Mouse (Mus musculus) embryonic facial prominence, embryonic 10.5 days (tissue): Measurements from ENCODE around the gene Abcg4. TPM values are rescaled to one million over a fixed set of nuclear protein-coding genes. Genes with fewer than 3 reads are reported as not detected.

Source experiments
- DNase-seq: peaks from one replicate; pipeline ENCODE4 v3.0.0-alpha.2; 2017; ENCODE audit warnings: low spot score
- H3K27ac ChIP-seq: fragments of 300-500 bp; sonication (generic); replicated peaks from 2 replicates; pipeline ENCODE4 v1.5.1; 2016; ENCODE audit warnings: mild to moderate bottlenecking
- H3K27me3 ChIP-seq: fragments of 300-500 bp; sonication (generic); replicated peaks from 2 replicates; pipeline ENCODE4 v1.6.1; 2016; ENCODE audit warnings: low read depth, mild to moderate bottlenecking; ENCODE audit not compliant: poor library complexity, severe bottlenecking
- H3K36me3 ChIP-seq: fragments of 300-500 bp; sonication (generic); replicated peaks from 2 replicates; pipeline ENCODE4 v1.6.1; 2016; ENCODE audit warnings: mild to moderate bottlenecking, moderate library complexity
- H3K4me1 ChIP-seq: fragments of 300-500 bp; sonication (generic); 2 replicates; pipeline ENCODE4 v1.6.1; 2016
- H3K4me3 ChIP-seq: fragments of 300-500 bp; sonication (generic); 2 replicates; pipeline ENCODE4 v1.5.1; 2016; ENCODE audit warnings: mild to moderate bottlenecking, moderate library complexity
- H3K9me3 ChIP-seq: fragments of 300-500 bp; sonication (generic); 2 replicates; pipeline ENCODE4 v1.6.1; 2016; ENCODE audit warnings: mild to moderate bottlenecking
- WGBS: fragments of 180-500 bp; shearing (Covaris S2); methylation state at CpG from one replicate; pipeline ENCODE4 v1.1.7; 2016; 5-methylcytosine and 5-hydroxymethylcytosine counted together
- polyA plus RNA-seq: library from polyadenylated mRNA; unstranded; fragments of >200 nt; fragmentation: Nextera tagmentation; extraction: Ambion mirVana; gene quantifications from 2 replicates; pipeline ENCODE4 v1.2.1, GENCODE M21; 2016

Abcg4 gene
- polyA plus RNA-seq, 1 experiment from 2014 or later, result 2.6 TPM

- H3K27ac ChIP-seq, result no peak overlapping the region
- DNase-seq, result no peak
- H3K4me1 ChIP-seq, result no peaks in the 10 kb centered on the region
- H3K27me3 ChIP-seq, result peaks cover 3% of the 10 kb centered on the region; the same call in 1 of the 2 replicates
- H3K36me3 ChIP-seq, result no peaks in the 10 kb centered on the region
- 86% methylated on average over 14 of the region's 14 CpGs for WGBS
- H3K9me3 ChIP-seq, result no peaks in the 10 kb centered on the region
- no peak overlapping the region for H3K4me3 ChIP-seq
Measured at GRCm38 (mm10) chr9:44261388-44261787, 27.0 kb downstream of the Abcg4 start.

- no peak for DNase-seq
- Histone ChIP-seq H3K36me3 (no peaks in the 10 kb centered on the region), H3K4me3 (no peak overlapping the region), H3K9me3 (no peaks in the 10 kb centered on the region), H3K4me1 (peaks cover 15% of the 10 kb centered on the region), H3K27me3 (no peaks in the 10 kb centered on the region), H3K27ac (no peak overlapping the region)
- WGBS, result 85% methylated on average over 10 of the region's 10 CpGs
Measured at GRCm38 (mm10) chr9:44259014-44259413, 29.4 kb downstream of the Abcg4 start.

DNA sequence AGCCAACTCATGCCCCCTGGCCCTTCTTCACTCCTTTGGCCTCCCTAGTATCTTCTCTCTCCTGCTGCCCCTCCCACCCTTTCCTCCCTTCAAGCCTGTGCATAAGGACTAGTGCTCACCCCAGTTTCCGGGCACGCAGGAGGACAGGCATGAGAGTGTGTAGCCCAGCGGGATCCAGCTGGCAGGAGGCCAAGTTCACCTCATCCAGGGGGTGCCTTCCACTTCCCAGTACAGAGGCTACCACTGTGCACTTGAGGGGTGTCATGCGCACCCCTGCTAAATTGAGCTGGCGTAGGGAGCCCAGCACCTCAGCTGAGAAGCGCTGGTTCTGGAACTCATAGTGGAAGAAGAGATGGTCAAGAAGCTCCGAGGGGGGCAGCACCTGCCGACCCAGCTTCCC lies 32.2 kb downstream of the Abcg4 start:
- H3K9me3 ChIP-seq, result no peaks in the 10 kb centered on the region
- no peak overlapping the region for H3K4me3 ChIP-seq
- 0 out of 2 replicates have a peak, but pooled peaks cover 5% of the 10 kb centered on the region for H3K27me3 ChIP-seq
- no peaks in the 10 kb centered on the region for H3K36me3 ChIP-seq
- 88% methylated on average over 8 of the region's 8 CpGs for WGBS
- H3K27ac ChIP-seq, result no peak overlapping the region
- H3K4me1 ChIP-seq, result peaks cover 27% of the 10 kb centered on the region
- no peak for DNase-seq

- 64% methylated on average over 6 of the region's 6 CpGs for WGBS
- no peak for DNase-seq
- no peak overlapping the region for H3K4me3 ChIP-seq
- H3K27ac ChIP-seq, result peak overlapping the region; percentile 20; the same call in 1 of the 2 replicates
- H3K9me3 ChIP-seq, result no peaks in the 10 kb centered on the region
- peaks cover 27% of the 10 kb centered on the region for H3K4me1 ChIP-seq
- peaks cover 15% of the 10 kb centered on the region for H3K27me3 ChIP-seq
- no peaks in the 10 kb centered on the region for H3K36me3 ChIP-seq
Measured at GRCm38 (mm10) chr9:44255136-44255521, 33.3 kb downstream of the Abcg4 start.

GRCm38 (mm10) chr9:44254508-44255135 lies 33.8 kb downstream of the Abcg4 start:
- peak overlapping the region; percentile 48; the same call in 1 of the 2 replicates for H3K27ac ChIP-seq
- no peak overlapping the region for H3K4me3 ChIP-seq
- 7% methylated on average over 5 of the region's 5 CpGs for WGBS
- peaks cover 21% of the 10 kb centered on the region for H3K27me3 ChIP-seq
- H3K4me1 ChIP-seq, result peaks cover 30% of the 10 kb centered on the region
- no peaks in the 10 kb centered on the region for H3K36me3 ChIP-seq
- H3K9me3 ChIP-seq, result no peaks in the 10 kb centered on the region
- peak; percentile 44 for DNase-seq

GRCm38 (mm10) chr9:44253441-44253840 lies 35.0 kb downstream of the Abcg4 start:
- Histone ChIP-seq H3K4me1 (peaks cover 37% of the 10 kb centered on the region), H3K27ac (0 out of 2 replicates have a peak overlapping the region, but pooled peaks have one; percentile 48), H3K27me3 (peaks cover 30% of the 10 kb centered on the region), H3K36me3 (no peaks in the 10 kb centered on the region), H3K4me3 (no peak overlapping the region), H3K9me3 (no peaks in the 10 kb centered on the region)
- whole genome bisulfite sequencing, result 81% methylated on average over 6 of the region's 6 CpGs
- DNase-seq, result no peak

DNA sequence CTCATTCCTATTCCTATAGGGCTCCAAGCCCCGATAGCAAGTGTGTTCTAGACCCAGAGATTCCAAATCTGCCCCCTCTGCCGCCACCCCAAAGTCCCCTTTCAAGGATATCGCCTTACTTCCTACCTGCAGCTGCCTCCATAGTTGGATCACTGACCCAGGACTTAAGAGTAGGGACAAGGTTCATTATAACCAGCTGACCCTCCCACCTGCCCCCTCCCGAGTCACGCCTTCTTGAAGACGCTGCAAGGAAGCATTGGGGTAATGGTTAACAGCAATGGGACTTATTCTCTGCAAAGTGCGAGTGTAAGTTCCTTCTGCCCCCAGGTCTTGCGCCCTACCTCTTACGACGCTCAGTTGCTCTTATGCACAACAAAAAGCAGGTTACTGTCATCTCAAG lies 37.1 kb downstream of the Abcg4 start, which contains the start of gene Pdzd3:
Gene Pdzd3 (minus strand): TSS at position 158 of the 400 bp plus-strand sequence.
- DNase-seq, result no peak
- Histone ChIP-seq H3K4me3 (no peak within 1 kb of the TSS), H3K36me3 (no peaks in the 10 kb centered on the region), H3K27me3 (peaks cover 30% of the 10 kb centered on the region), H3K27ac (no peak within 1 kb of the TSS), H3K9me3 (no peaks in the 10 kb centered on the region), H3K4me1 (peaks cover 37% of the 10 kb centered on the region)
- 81% methylated on average over 10 of the region's 10 CpGs for WGBS

GRCm38 (mm10) chr9:44250445-44250844 lies 38.0 kb downstream of the Abcg4 start:
- DNase-seq, result no peak
- no peak overlapping the region for H3K27ac ChIP-seq
- H3K9me3 ChIP-seq, result no peaks in the 10 kb centered on the region
- peaks cover 36% of the 10 kb centered on the region for H3K4me1 ChIP-seq
- WGBS, result 60% methylated on average over 4 of the region's 4 CpGs
- H3K27me3 ChIP-seq, result peaks cover 30% of the 10 kb centered on the region
- H3K36me3 ChIP-seq, result no peaks in the 10 kb centered on the region
- no peak overlapping the region for H3K4me3 ChIP-seq

GRCm38 (mm10) chr9:44249181-44250146 lies 39.0 kb downstream of the Abcg4 start:
- H3K9me3 ChIP-seq, result no peaks in the 10 kb centered on the region
- H3K4me1 ChIP-seq, result peaks cover 26% of the 10 kb centered on the region
- peaks cover 30% of the 10 kb centered on the region for H3K27me3 ChIP-seq
- DNase-seq, result peak; percentile 73
- WGBS, result 44% methylated on average over 26 of the region's 26 CpGs
- no peaks in the 10 kb centered on the region for H3K36me3 ChIP-seq
- H3K27ac ChIP-seq, result no peak overlapping the region
- peak overlapping the region; percentile 26; the same call in 1 of the 2 replicates for H3K4me3 ChIP-seq

GRCm38 (mm10) chr9:44247907-44248306 lies 40.5 kb downstream of the Abcg4 start:
- H3K4me1 ChIP-seq, result peaks cover 10% of the 10 kb centered on the region; the same call in 1 of the 2 replicates
- H3K27me3 ChIP-seq, result peaks cover 30% of the 10 kb centered on the region
- no peak overlapping the region for H3K4me3 ChIP-seq
- no peak overlapping the region for H3K27ac ChIP-seq
- no peaks in the 10 kb centered on the region for H3K9me3 ChIP-seq
- DNase-seq, result no peak
- no peaks in the 10 kb centered on the region for H3K36me3 ChIP-seq
- 84% methylated on average over 6 of the region's 6 CpGs for WGBS

GRCm38 (mm10) chr9:44243621-44244020 lies 44.8 kb downstream of the Abcg4 start:
- WGBS, result 59% methylated on average over 2 of the region's 2 CpGs
- Histone ChIP-seq H3K27me3 (no peaks in the 10 kb centered on the region), H3K4me3 (no peak overlapping the region), H3K36me3 (no peaks in the 10 kb centered on the region), H3K9me3 (no peaks in the 10 kb centered on the region), H3K4me1 (peaks cover 4% of the 10 kb centered on the region; the same call in 1 of the 2 replicates), H3K27ac (no peak overlapping the region)
- DNase-seq, result no peak

DNA sequence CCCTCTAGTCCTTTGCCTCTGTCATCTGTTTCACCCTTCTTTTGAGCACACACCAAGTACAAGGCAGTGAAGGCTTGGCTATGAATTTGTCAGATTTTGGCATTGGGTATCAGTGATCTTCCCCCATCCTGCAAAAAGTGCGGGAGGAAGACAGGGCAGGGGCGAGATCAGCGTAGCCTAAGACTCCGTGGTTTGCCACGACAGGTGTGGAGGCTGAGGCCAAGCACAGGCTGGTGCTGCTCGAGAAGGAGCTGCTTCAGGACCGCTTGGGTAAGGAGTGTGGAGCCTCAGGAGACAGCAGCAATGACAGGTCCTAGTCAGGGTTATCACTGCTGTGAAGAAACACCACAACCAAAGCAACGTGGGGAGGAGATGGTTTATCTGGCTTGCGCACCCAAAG lies 47.0 kb downstream of the Abcg4 start:
- Histone ChIP-seq H3K27ac (no peak overlapping the region), H3K4me1 (peaks cover 12% of the 10 kb centered on the region), H3K4me3 (no peak overlapping the region), H3K36me3 (no peaks in the 10 kb centered on the region), H3K27me3 (no peaks in the 10 kb centered on the region), H3K9me3 (no peaks in the 10 kb centered on the region)
- DNase-seq, result no peak
- WGBS, result 74% methylated on average over 9 of the region's 9 CpGs
